Mouse (Mus musculus) right cerebral cortex, postnatal 36 days (tissue): ENCODE measurements around the gene Ftl1.

ENCODE experiments used
- DNase-seq, 2 experiments: peaks; one replicate each; pipeline ENCODE4 v3.0.0; 2022; ENCODE audit warnings: low spot score in 2 of 2, mixed read lengths in 1 of 2

Ftl1 gene

GRCm38 (mm10) chr7:45451344-45451982 lies 8.2 kb downstream of the Ftl1 start:
- DNase-seq, result peak; percentile 74 to 80

DNA sequence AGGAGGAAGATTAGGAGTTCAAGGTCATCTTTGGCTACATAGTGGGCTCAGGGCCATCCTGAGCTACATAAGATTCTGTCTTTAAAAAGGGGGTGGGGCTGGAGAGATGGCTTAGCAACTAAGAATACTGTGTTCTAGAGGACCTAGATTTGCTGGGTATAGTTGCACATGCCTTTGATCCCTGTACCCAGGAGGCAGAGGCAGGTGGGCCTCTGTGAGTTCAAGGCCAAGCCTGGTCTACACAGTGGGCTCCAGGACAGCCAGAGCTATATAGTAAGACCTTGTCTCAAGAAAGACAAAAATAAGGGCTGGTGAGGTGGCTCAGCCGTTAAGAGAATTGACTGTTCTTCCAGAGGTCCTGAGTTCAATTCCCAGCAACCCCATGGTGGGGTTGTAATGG lies 9.7 kb downstream of the Ftl1 start:
- DNase-seq, result no peak

DNA sequence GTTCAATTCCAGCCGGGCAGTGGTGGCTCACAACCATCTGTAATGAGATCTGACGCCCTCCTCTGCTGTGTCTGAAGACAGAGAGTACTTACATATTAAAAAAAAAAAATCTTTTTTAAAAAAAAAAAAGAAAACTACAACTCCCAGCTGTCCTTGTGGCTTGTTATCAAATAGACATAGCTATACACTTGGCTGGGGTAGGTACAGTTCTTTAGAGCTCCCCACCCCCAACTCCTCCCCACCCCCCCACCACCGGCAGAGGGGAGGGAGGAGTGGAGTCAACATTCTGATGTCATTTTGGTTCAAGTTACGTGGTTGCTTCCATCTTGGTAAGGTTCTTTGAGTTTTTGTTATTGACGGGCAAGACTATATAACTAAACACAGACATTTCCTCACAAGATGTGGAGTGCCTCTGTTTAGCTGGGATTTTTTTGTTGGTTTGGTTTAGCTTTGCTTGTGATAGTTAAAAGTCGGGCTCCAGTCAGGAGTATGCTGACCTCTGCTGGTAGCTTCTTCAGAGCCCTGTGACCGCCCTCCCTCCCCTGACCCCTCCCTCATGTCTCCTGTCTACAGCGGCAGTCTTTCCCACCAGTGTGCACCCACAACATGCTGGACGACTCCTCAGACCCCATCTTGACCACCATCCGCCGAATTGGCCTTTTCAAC lies 12.2 kb downstream of the Ftl1 start:
- no peak for DNase-seq

- DNase-seq, result no peak
Observed at GRCm38 (mm10) chr7:45446589-45446988, 13.1 kb downstream of the Ftl1 start.

GRCm38 (mm10) chr7:45443526-45444420 lies 15.9 kb downstream of the Ftl1 start:
- no peak for DNase-seq

DNA sequence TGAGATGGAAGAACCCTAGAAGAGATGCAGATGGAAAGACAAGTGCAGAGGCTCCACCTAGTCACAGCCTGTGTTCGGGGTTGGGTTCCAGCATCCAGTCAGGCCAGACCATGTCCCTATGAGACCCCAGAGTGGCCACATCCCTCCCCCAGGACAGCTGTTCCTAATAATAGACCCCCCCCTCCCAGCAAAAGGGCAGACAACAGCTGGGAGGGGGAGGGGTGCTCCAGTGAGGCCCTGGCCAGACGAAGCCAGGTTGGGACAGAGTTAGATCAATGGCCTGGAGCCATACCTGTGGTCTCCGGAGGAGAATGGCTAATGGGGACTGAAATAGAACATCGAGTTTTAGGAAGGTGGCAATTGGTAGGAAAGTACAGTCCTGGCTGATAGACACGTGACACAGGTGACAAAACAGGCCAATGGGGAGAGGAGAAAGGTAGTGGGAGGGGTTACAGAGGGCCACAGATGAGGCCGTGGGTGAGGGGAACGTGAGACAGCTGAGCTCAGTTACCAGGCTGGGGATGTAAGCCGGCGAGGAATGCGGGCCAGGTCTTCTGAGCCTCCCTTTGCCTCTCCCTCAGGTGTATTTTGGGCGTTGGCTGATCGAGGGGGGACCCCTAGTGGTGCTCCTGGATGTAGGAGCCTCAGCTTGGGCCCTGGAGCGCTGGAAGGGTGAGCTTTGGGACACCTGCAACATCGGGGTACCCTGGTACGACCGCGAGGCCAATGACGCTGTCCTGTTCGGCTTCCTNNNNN lies 22.0 kb downstream of the Ftl1 start, which contains the start of gene Ruvbl2:
TSS of gene Ruvbl2 (minus strand) at position 576 of the 756 bp plus-strand sequence.
- no peak for DNase-seq

DNA sequence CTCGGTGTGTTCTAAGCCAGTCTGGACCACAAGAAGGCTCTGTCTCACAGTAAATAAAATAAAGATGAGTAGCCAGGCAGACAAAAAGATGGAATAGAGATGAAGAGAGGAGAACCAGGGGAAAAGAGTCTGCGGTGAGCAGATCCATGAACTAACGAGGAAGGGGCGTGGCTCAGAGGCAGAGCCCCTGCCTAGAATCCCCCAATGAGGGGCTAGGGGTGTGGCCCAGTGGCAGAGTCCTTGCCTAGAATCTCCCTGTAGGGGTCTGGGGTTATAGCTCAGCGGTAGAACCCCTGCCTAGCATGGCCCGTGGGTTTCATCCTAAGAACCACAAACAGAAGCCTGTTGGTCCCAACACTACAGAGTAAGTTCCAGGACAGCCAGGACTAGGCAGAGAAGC lies 22.6 kb downstream of the Ftl1 start:
- DNase-seq, result no peak

GRCm38 (mm10) chr7:45436444-45436843 lies 23.2 kb downstream of the Ftl1 start:
- no peak for DNase-seq

DNA sequence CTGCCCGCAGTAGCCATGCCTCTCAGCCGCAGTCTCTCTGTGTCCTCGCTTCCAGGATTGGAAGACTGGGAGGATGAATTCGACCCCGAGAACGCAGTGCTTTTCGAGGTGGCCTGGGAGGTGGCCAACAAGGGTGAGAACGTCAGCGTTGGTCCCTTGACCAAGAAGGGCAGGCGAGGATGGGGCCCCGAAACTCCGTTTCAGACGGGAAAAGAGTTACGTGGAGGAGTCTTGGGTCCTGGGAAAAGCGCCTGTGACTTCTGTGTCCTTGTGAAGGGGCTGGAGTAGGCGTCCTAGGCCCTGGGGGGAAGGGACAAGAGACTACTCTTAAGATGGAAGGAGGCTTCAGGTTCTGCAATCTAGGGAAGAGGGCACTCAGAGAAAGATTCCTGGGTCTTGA lies 24.6 kb downstream of the Ftl1 start:
- DNase-seq, result no peak

- peak; percentile 100 for DNase-seq
Observed at GRCm38 (mm10) chr7:45434203-45435015, 25.3 kb downstream of the Ftl1 start, which contains the start of gene Gys1. TSS of gene Gys1 (plus strand) at chr7:45434844.

- no peak for DNase-seq
Observed at GRCm38 (mm10) chr7:45433835-45434202, 25.9 kb downstream of the Ftl1 start.

GRCm38 (mm10) chr7:45426556-45426955 lies 33.1 kb downstream of the Ftl1 start:
- DNase-seq, result no peak

GRCm38 (mm10) chr7:45421194-45421593 lies 38.5 kb downstream of the Ftl1 start:
- no peak for DNase-seq

GRCm38 (mm10) chr7:45420615-45420919 lies 39.1 kb downstream of the Ftl1 start, which contains the start of gene Lhb:
TSS of gene Lhb (plus strand) at chr7:45420820.
- no peak for DNase-seq

DNA sequence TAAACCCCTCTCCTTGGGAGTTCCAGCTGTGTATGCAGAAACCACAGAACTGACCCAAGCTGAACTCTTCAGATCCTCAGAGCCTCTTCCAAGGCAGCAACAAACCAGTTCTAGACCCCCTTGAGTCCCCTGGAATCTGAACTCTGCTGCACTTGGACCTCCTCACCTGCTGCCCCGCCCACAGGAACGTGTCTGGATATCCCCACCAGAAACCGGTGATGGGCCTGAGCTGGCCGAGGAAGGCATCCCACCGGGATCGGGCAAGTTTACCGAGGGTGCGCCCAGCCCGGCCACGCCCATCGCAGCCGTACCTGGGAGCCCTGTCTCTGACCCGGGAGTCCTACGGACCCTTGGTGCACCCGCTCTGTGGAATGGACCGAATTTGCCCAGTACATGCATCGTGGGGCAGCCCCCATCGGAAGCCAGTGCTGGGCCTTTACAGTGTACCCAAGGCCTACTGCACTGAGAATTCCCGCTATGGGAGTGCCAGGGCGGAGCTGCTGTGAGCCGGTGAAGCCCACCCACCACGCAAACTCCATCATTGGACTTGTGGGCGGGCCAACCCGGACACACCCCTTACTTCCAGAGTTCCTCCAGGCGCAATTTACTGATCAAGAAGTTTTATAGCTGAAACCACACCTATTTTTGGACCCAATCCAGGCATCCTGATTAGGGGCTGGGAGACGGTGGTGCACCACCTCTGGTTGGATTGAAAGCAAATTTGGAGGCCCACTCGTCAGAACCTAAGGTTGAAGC lies 39.6 kb downstream of the Ftl1 start:
- DNase-seq, result no peak

DNA sequence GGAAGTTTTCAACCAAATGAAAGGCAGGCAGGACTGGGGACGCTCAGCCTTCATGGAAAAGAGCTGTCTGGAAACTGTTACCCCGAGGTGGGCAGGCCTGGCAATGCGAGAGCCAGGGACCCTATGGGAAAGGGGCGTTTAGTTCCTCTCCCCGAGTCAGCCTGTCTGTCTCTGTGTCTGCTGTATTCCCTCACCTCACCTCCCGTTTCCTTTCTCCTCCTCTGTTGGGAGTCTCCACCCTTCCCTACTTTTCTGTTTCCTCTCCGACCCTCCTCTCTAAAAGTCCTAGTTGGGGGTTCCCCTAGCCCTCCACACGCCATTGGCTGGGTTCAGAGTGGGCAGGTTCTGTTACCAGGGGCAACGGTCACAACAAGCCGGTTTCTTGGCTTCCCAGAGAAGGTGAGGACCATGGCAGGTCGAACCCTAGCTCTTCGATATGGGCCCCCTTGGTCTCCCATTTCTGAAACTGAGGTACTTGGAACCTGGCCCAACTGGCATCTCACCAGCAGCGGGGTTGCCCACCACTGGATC lies 41.7 kb downstream of the Ftl1 start:
- no peak for DNase-seq

- DNase-seq, result peak; percentile 20 to 43
Observed at GRCm38 (mm10) chr7:45415636-45416035, 44.0 kb downstream of the Ftl1 start.

DNA sequence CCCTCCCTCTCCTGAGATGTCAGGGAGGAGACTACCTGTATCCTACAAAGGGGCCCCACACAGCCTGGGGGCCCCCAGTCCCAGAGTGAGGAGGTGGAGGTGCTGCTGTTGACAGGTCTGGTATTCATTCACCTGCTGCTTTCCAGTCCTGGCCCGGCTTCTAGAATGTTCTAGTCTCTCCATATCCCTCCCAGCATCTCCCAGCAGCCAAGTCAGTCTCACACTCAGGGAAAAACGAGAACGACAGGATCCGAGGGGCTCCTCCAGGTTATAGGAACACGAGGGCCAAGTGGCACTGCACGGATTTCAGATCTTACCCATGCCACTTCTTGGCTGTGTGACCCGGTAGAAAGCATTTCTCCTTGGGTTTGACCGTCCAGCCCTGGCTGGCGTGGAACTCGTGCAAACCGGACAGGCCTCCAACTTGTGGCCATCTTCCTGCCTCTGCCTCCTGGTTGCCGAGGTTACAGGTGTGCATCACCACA lies 44.9 kb downstream of the Ftl1 start:
- DNase-seq, result no peak

DNA sequence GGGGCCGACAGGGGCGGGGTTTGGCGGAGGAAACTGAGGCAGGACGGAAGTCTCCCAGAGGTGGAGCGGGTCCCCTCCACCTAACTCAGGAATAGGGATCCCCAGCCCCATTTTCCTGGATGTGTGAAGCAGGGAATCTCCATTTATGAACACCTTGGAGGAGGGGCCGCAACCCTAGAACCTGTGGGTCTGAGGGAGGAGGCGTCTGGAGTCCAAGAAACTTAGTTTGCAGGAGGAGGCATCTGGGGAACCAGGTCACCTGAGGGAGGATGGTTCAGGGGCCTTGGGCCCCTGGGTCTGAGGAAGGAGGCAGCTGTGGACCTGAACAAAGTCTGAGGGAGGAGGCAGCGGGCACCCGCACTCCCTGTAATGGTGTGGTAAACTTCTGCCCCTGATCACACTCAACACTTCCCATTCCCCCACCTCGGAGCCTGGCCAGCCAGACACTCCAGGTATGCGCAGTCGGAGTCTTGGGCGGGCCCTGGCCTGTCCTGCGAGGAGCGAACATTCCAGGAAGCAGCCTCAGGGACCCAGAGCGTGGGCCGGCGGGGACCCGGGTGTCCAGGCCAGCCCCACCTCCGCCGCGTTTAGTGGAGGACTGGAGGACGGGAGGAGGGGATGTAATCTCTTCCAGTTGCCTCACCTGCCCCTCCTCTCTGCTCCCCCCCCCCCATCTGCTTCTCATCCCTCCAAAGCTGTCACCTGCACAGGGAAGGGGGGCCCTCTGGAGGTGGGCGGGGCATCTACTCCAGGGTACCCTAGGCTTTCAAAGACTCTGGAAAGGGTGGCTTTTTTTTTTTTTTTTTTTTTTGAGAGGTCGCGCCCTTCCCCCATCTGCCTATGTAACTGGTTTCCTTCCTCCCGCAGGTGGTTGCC lies 45.6 kb downstream of the Ftl1 start:
- DNase-seq, result no peak
